Mouse (Mus musculus) myocyte (in vitro differentiated cells): Measurements from ENCODE around the gene Rbms1. TPM values are rescaled to one million over a fixed set of nuclear protein-coding genes. Genes with fewer than 3 reads are reported as not detected.

ENCODE experiments used
- H3K27me3 ChIP-seq: one replicate; pipeline ENCODE4 v1.6.1; 2011; ENCODE audit not compliant: control insufficient read depth, insufficient read depth, insufficient read length
- H3K36me3 ChIP-seq: one replicate; pipeline ENCODE4 v1.6.1; 2011; ENCODE audit not compliant: control insufficient read depth, insufficient read depth
- H3K4me2 ChIP-seq: one replicate; pipeline ENCODE4 v1.6.1; 2011; ENCODE audit warnings: low read depth, control low read depth
- H3K4me3 ChIP-seq: one replicate; pipeline ENCODE4 v1.5.1; 2011; ENCODE audit warnings: mild to moderate bottlenecking, control low read depth, moderate library complexity
- H3K79me2 ChIP-seq: one replicate; pipeline ENCODE4 v1.6.1; 2011; ENCODE audit not compliant: control insufficient read depth, insufficient read depth
- H3ac ChIP-seq: one replicate; pipeline ENCODE4 v1.6.1; 2011; ENCODE audit not compliant: control insufficient read depth, insufficient read length
- CEBPB ChIP-seq: IDR thresholded peaks from 2 replicates; pipeline ENCODE4 v1.6.1; 2011; ENCODE audit warnings: mild to moderate bottlenecking, moderate library complexity; ENCODE audit not compliant: poor library complexity, insufficient read depth, severe bottlenecking
- E2F4 ChIP-seq: IDR thresholded peaks from one replicate; pipeline ENCODE4 v1.6.1; 2011; ENCODE audit warnings: mild to moderate bottlenecking, control low read depth, moderate library complexity; ENCODE audit not compliant: insufficient read depth
- MAX ChIP-seq: IDR thresholded peaks from one replicate; pipeline ENCODE4 v1.6.1; 2011; ENCODE audit warnings: low read depth, mild to moderate bottlenecking, control low read depth
- MYOD1 ChIP-seq, 3 experiments: IDR thresholded peaks; one replicate each; pipeline ENCODE4 v1.6.1; 2011; ENCODE audit warnings: control low read depth in 2 of 3, low read depth in 2 of 3, mild to moderate bottlenecking in 2 of 3, moderate library complexity in 1 of 3; ENCODE audit not compliant: insufficient read length in 2 of 3, control insufficient read depth in 1 of 3
- MYOG ChIP-seq, 3 experiments: IDR thresholded peaks; one replicate each; pipeline ENCODE4 v1.6.1; 2011; ENCODE audit warnings: control low read depth in 2 of 3, low read depth in 2 of 3, mild to moderate bottlenecking in 2 of 3; ENCODE audit not compliant: insufficient read length in 2 of 3, control insufficient read depth in 1 of 3, insufficient read depth in 1 of 3
- POLR2A ChIP-seq: IDR thresholded peaks from one replicate; pipeline ENCODE4 v1.6.1; 2011; ENCODE audit warnings: low read depth, mild to moderate bottlenecking, control low read depth, moderate library complexity; ENCODE audit not compliant: insufficient read length
- POLR2AphosphoS2 ChIP-seq: IDR thresholded peaks from one replicate; pipeline ENCODE4 v1.6.1; 2011; ENCODE audit warnings: low read depth, control low read depth; ENCODE audit not compliant: insufficient read length
- REST ChIP-seq: IDR thresholded peaks from one replicate; pipeline ENCODE4 v1.6.1; 2011; ENCODE audit warnings: mild to moderate bottlenecking, control low read depth, moderate library complexity; ENCODE audit not compliant: insufficient read depth, insufficient read length
- SRF ChIP-seq: IDR thresholded peaks from one replicate; pipeline ENCODE4 v1.6.1; 2011; ENCODE audit warnings: low read depth; ENCODE audit not compliant: control insufficient read depth, insufficient read length
- TCF12 ChIP-seq: IDR thresholded peaks from one replicate; pipeline ENCODE4 v1.6.1; 2011; ENCODE audit warnings: mild to moderate bottlenecking, control low read depth; ENCODE audit not compliant: poor library complexity, insufficient read depth, severe bottlenecking
- TCF3 ChIP-seq: IDR thresholded peaks from one replicate; pipeline ENCODE4 v1.6.1; 2011; ENCODE audit warnings: low read depth, control low read depth; ENCODE audit not compliant: insufficient read length
- USF1 ChIP-seq: IDR thresholded peaks from one replicate; pipeline ENCODE4 v1.6.1; 2011; ENCODE audit warnings: low read depth, mild to moderate bottlenecking, control low read depth, moderate library complexity
- polyA plus RNA-seq: library from polyadenylated mRNA; unstranded; fragments of >200 nt; fragmentation: generic; extraction: Trizol; gene quantifications from one replicate; pipeline ENCODE4 v1.2.1, GENCODE M21; 2012; ENCODE audit warnings: missing spikeins

The Rbms1 gene
- polyA plus RNA-seq, 1 experiment = 34.8 TPM

- peaks cover 4% of the 10 kb centered on the region for H3K36me3 ChIP-seq
- H3ac ChIP-seq = no peak overlapping the region
- H3K4me2 ChIP-seq = peak overlapping the region; percentile 37
- TF ChIP-seq POLR2A (no peak), POLR2AphosphoS2 (peak; percentile 37), TCF3 (peak; percentile 35), CEBPB (no peak), USF1 (no peak), MYOD1 (IDR thresholded peaks at IDR 0.05; ENCODE audit: control insufficient read depth in 1 of 3, insufficient read length in 2 of 3, low read depth in 2 of 3) (peak; percentile 17 to 93 (median 80)), REST (no peak), SRF (no peak), MAX (no peak), MYOG (IDR thresholded peaks at IDR 0.05; ENCODE audit: control insufficient read depth in 1 of 3, insufficient read depth in 1 of 3, insufficient read length in 2 of 3, low read depth in 2 of 3) (peak; percentile 34 to 88 (median 59)), TCF12 (peak; percentile 16)
- H3K79me2 ChIP-seq = peaks cover 98% of the 10 kb centered on the region
- no peak overlapping the region for H3K4me3 ChIP-seq
- H3K27me3 ChIP-seq = no peaks in the 10 kb centered on the region
Measured at GRCm38 (mm10) chr2:60825690-60826089, 137.3 kb downstream of the Rbms1 start.

GRCm38 (mm10) chr2:60821635-60822034 is 141.4 kb downstream of the Rbms1 start:
- Histone ChIP-seq H3K36me3 (no peaks in the 10 kb centered on the region), H3ac (no peak overlapping the region), H3K4me2 (no peak overlapping the region), H3K27me3 (no peaks in the 10 kb centered on the region), H3K79me2 (peaks cover 98% of the 10 kb centered on the region), H3K4me3 (no peak overlapping the region)
- TF ChIP-seq POLR2AphosphoS2 = no peak
- no peak for TF ChIP-seq MYOG (IDR thresholded peaks at IDR 0.05; ENCODE audit: control insufficient read depth in 1 of 3, insufficient read depth in 1 of 3, insufficient read length in 2 of 3, low read depth in 2 of 3)
- no peak for TF ChIP-seq SRF
- no peak for TF ChIP-seq USF1
- no peak for TF ChIP-seq REST
- no peak for TF ChIP-seq MYOD1 (IDR thresholded peaks at IDR 0.05; ENCODE audit: control insufficient read depth in 1 of 3, insufficient read length in 2 of 3, low read depth in 2 of 3)
- TF ChIP-seq POLR2A = no peak
- no peak for TF ChIP-seq TCF3
- no peak for TF ChIP-seq TCF12
- TF ChIP-seq CEBPB = no peak
- TF ChIP-seq MAX = no peak
- no peak for TF ChIP-seq E2F4

- Histone ChIP-seq H3ac (no peak overlapping the region), H3K27me3 (no peaks in the 10 kb centered on the region), H3K79me2 (peaks cover 98% of the 10 kb centered on the region), H3K4me2 (no peak overlapping the region), H3K4me3 (no peak overlapping the region), H3K36me3 (no peaks in the 10 kb centered on the region)
- no peak for TF ChIP-seq MAX
- TF ChIP-seq MYOD1 (IDR thresholded peaks at IDR 0.05; ENCODE audit: control insufficient read depth in 1 of 3, insufficient read length in 2 of 3, low read depth in 2 of 3) = peak in 1 of 3 experiments; percentile 59
- no peak for TF ChIP-seq MYOG (IDR thresholded peaks at IDR 0.05; ENCODE audit: control insufficient read depth in 1 of 3, insufficient read depth in 1 of 3, insufficient read length in 2 of 3, low read depth in 2 of 3)
- no peak for TF ChIP-seq TCF3
Measured at GRCm38 (mm10) chr2:60818632-60819031, 144.4 kb downstream of the Rbms1 start.

- Histone ChIP-seq H3K4me2 (no peak overlapping the region), H3K4me3 (no peak overlapping the region), H3K27me3 (no peaks in the 10 kb centered on the region)
Measured at GRCm38 (mm10) chr2:60816307-60816706, 146.7 kb downstream of the Rbms1 start.

GRCm38 (mm10) chr2:60814788-60815187 is 148.2 kb downstream of the Rbms1 start:
- Histone ChIP-seq H3K27me3 (no peaks in the 10 kb centered on the region), H3K4me2 (no peak overlapping the region), H3K4me3 (no peak overlapping the region), H3K36me3 (no peaks in the 10 kb centered on the region), H3K79me2 (peaks cover 92% of the 10 kb centered on the region), H3ac (no peak overlapping the region)
- TF ChIP-seq MAX (no peak), USF1 (no peak), TCF3 (no peak), MYOD1 (IDR thresholded peaks at IDR 0.05; ENCODE audit: control insufficient read depth in 1 of 3, insufficient read length in 2 of 3, low read depth in 2 of 3) (no peak), MYOG (IDR thresholded peaks at IDR 0.05; ENCODE audit: control insufficient read depth in 1 of 3, insufficient read depth in 1 of 3, insufficient read length in 2 of 3, low read depth in 2 of 3) (no peak)

More at GRCm38 (mm10) chr2:60816307-60816706, 146.7 kb downstream of the Rbms1 start:
- Histone ChIP-seq H3K36me3 (no peaks in the 10 kb centered on the region), H3K79me2 (peaks cover 98% of the 10 kb centered on the region), H3ac (no peak overlapping the region)
- TF ChIP-seq USF1 (no peak), MYOG (IDR thresholded peaks at IDR 0.05; ENCODE audit: control insufficient read depth in 1 of 3, insufficient read depth in 1 of 3, insufficient read length in 2 of 3, low read depth in 2 of 3) (no peak), TCF12 (no peak), SRF (no peak), POLR2A (no peak), POLR2AphosphoS2 (no peak), REST (no peak), TCF3 (no peak), CEBPB (no peak), E2F4 (no peak), MYOD1 (IDR thresholded peaks at IDR 0.05; ENCODE audit: control insufficient read depth in 1 of 3, insufficient read length in 2 of 3, low read depth in 2 of 3) (no peak)
